Mouse (Mus musculus): ENCODE measurements around the gene Olfr1555-ps1. TPM values are rescaled to one million over a fixed set of nuclear protein-coding genes. Genes with fewer than 3 reads are reported as not detected.

Olfr1555-ps1 gene
- polyA plus RNA-seq (2015; fragmentation: Illumina TruSeq; extraction: RNeasy Lipid Tissue Mini Kit (QIAGEN cat#74804); ENCODE audit: low read depth, low replicate concordance) = not detected

DNA sequence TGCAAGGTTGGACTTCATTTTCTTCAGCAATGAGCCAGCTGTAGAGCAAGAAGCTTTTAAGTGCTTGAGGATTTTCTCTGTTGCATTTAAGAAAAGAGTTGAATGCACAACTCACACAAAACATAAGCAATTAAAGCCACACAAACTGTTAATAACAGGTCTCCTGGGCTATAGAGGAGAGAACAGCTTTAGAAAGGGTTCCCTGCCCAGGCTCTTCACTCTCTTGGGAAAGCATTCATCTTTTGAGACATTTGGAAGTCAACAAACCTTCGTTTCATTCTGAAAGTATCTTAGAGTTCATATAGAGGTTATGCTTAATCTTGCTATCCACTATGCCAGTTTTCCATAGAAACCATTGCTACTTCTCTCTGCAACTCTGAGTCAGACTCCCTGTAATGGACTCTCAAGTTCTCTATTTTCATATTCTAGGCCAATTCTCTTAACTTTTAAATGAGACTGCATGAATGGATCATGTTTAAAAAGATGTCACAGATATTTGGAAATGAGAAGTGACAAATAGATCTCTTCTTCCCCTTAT lies at the start of gene Olfr1555-ps1:
Gene Olfr1555-ps1 (minus strand): TSS at position 51 of the 538 bp plus-strand sequence.

DNA sequence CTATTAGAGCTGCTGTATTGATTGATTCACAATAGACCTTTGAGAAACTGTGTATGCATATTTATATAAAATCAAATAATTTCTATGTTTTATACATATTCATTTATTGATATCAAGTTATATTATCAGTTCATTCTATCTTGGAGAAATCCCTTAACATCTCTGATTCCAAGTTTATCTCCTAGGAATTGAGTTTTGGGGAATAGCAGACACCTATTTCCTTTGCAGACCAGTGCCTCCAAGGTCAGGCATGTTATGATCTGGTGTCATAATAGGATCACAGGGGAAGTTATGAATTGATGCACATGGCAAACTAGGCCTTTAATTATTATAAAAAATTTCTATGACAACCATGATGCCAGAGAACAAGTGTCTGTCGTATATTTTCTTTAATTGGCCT lies 30.4 kb upstream of the Olfr1555-ps1 start, which contains the start of gene Olfr1431:
Gene Olfr1431 (plus strand): TSS at position 301 of the 400 bp plus-strand sequence.

DNA sequence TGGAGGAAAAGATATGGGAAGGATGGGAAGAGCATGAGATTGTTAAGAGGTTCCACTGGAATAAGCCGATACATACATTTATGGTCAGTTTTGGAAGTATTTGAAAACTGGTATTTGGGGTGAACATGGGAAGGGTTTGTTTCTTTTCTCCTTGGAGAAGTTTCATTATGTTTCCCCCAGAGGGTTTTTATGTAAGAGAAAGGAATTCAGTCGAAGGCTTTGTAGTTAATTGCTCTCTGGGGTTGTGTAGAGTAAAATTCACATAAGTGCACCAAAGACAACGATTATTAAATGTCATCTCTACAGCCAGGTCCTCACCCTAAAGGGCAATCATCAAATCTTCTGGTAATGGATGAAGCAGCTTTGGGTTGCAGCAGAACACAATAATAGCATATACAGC lies 46.8 kb downstream of the Olfr1555-ps1 start, which contains the start of gene Olfr76:
Gene Olfr76 (minus strand): TSS at position 101 of the 400 bp plus-strand sequence.

DNA sequence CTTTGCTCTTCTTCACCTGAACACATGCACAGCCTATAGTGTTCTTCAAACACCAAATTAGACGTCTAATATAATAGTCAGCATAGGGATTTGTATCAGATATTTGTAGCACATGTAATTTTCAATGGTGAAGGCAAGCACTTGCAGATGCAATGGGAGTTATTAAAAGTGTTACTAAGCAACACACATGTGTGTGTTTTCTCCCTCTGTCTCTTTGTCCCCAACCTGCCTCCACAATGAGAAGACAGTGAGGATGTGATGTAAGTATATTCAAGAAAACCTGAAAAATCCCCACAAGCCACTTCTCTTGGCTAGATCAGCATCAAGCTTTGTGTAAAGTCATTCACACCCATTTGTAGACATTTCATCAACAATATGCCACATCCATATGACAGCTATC lies 54.1 kb downstream of the Olfr1555-ps1 start, which contains the start of gene Olfr1428:
Gene Olfr1428 (minus strand): TSS at position 101 of the 400 bp plus-strand sequence.

Other genes with a start within 250 kb of the Olfr1555-ps1 start
- gene Osbp, start 204.2 kb downstream of the Olfr1555-ps1 start, polyA plus RNA-seq (2015; fragmentation: Illumina TruSeq; extraction: RNeasy Lipid Tissue Mini Kit (QIAGEN cat#74804); ENCODE audit: low read depth, low replicate concordance) = 35.7 TPM
- gene Olfr1423, start 128.8 kb downstream of the Olfr1555-ps1 start, polyA plus RNA-seq (2015; fragmentation: Illumina TruSeq; extraction: RNeasy Lipid Tissue Mini Kit (QIAGEN cat#74804); ENCODE audit: low read depth, low replicate concordance) = not detected
- gene Olfr1424, start 107.4 kb downstream of the Olfr1555-ps1 start, polyA plus RNA-seq (2015; fragmentation: Illumina TruSeq; extraction: RNeasy Lipid Tissue Mini Kit (QIAGEN cat#74804); ENCODE audit: low read depth, low replicate concordance) = not detected
- not detected for gene Olfr1425, start 92.4 kb downstream of the Olfr1555-ps1 start, polyA plus RNA-seq (2015; fragmentation: Illumina TruSeq; extraction: RNeasy Lipid Tissue Mini Kit (QIAGEN cat#74804); ENCODE audit: low read depth, low replicate concordance)
- gene Olfr1426, start 78.1 kb downstream of the Olfr1555-ps1 start, polyA plus RNA-seq (2015; fragmentation: Illumina TruSeq; extraction: RNeasy Lipid Tissue Mini Kit (QIAGEN cat#74804); ENCODE audit: low read depth, low replicate concordance) = not detected
- gene Olfr1427, start 66.8 kb downstream of the Olfr1555-ps1 start, polyA plus RNA-seq (2015; fragmentation: Illumina TruSeq; extraction: RNeasy Lipid Tissue Mini Kit (QIAGEN cat#74804); ENCODE audit: low read depth, low replicate concordance) = not detected
- not detected for gene Olfr1428, start 54.2 kb downstream of the Olfr1555-ps1 start, polyA plus RNA-seq (2015; fragmentation: Illumina TruSeq; extraction: RNeasy Lipid Tissue Mini Kit (QIAGEN cat#74804); ENCODE audit: low read depth, low replicate concordance)
- not detected for gene Olfr76, start 46.9 kb downstream of the Olfr1555-ps1 start, polyA plus RNA-seq (2015; fragmentation: Illumina TruSeq; extraction: RNeasy Lipid Tissue Mini Kit (QIAGEN cat#74804); ENCODE audit: low read depth, low replicate concordance)
- gene Olfr1431, start 30.5 kb upstream of the Olfr1555-ps1 start, polyA plus RNA-seq (2015; fragmentation: Illumina TruSeq; extraction: RNeasy Lipid Tissue Mini Kit (QIAGEN cat#74804); ENCODE audit: low read depth, low replicate concordance) = not detected
- not detected for gene Olfr1432, start 62.5 kb upstream of the Olfr1555-ps1 start, polyA plus RNA-seq (2015; fragmentation: Illumina TruSeq; extraction: RNeasy Lipid Tissue Mini Kit (QIAGEN cat#74804); ENCODE audit: low read depth, low replicate concordance)
- gene Olfr262, start 71.5 kb upstream of the Olfr1555-ps1 start, polyA plus RNA-seq (2015; fragmentation: Illumina TruSeq; extraction: RNeasy Lipid Tissue Mini Kit (QIAGEN cat#74804); ENCODE audit: low read depth, low replicate concordance) = not detected
- not detected for gene Olfr235, start 90.9 kb upstream of the Olfr1555-ps1 start, polyA plus RNA-seq (2015; fragmentation: Illumina TruSeq; extraction: RNeasy Lipid Tissue Mini Kit (QIAGEN cat#74804); ENCODE audit: low read depth, low replicate concordance)
- not detected for gene Olfr1434, start 109.7 kb upstream of the Olfr1555-ps1 start, polyA plus RNA-seq (2015; fragmentation: Illumina TruSeq; extraction: RNeasy Lipid Tissue Mini Kit (QIAGEN cat#74804); ENCODE audit: low read depth, low replicate concordance)
- gene Olfr1436, start 129.0 kb upstream of the Olfr1555-ps1 start, polyA plus RNA-seq (2015; fragmentation: Illumina TruSeq; extraction: RNeasy Lipid Tissue Mini Kit (QIAGEN cat#74804); ENCODE audit: low read depth, low replicate concordance) = not detected
- gene Olfr1437, start 155.0 kb upstream of the Olfr1555-ps1 start, polyA plus RNA-seq (2015; fragmentation: Illumina TruSeq; extraction: RNeasy Lipid Tissue Mini Kit (QIAGEN cat#74804); ENCODE audit: low read depth, low replicate concordance) = not detected
- gene Olfr1438-ps1, start 165.8 kb upstream of the Olfr1555-ps1 start, polyA plus RNA-seq (2015; fragmentation: Illumina TruSeq; extraction: RNeasy Lipid Tissue Mini Kit (QIAGEN cat#74804); ENCODE audit: low read depth, low replicate concordance) = not detected
- not detected for gene Olfr1440, start 217.2 kb upstream of the Olfr1555-ps1 start, polyA plus RNA-seq (2015; fragmentation: Illumina TruSeq; extraction: RNeasy Lipid Tissue Mini Kit (QIAGEN cat#74804); ENCODE audit: low read depth, low replicate concordance)
- not detected for gene Olfr1441, start 247.3 kb upstream of the Olfr1555-ps1 start, polyA plus RNA-seq (2015; fragmentation: Illumina TruSeq; extraction: RNeasy Lipid Tissue Mini Kit (QIAGEN cat#74804); ENCODE audit: low read depth, low replicate concordance)